16 mouse cellular contexts compared by ENCODE assay signal in the genomic region with DNA sequence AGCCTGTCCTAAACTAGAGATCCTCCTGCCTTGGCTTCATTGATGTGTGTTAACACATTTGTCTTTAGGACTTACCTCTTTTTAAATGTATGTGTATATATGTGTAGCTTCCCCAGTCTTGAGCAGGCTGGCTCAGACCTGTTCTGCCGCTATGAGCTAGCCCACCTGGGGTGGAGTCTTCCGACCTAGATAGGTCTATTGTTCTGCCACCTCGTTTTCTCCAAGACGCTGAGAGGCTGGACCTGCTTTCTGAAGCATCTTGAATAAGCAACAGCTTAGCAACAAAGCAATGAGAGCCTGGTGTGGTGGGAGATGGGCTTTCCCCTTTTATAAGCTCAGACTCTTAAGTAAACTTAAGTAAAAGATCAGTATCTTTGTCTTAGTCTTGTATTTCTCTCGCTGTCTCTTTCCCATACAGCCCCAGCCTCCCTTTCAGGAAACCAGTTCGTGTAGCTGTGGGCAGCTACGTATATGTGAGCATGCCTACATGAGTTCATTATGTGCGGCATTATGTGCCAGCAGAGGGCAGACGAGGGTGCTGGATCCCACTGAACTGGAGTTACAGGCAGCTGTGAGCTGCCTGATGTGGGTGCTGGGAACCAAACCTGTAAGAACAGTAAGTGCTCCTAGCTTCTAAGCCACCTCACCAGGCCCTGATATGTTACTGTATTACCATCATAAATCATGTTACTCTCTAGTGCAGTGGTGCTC.
DNase-seq lines count a peak whose midpoint lies in the region; ATAC-seq and TF ChIP-seq lines count a peak whose summit lies in the region.
"Had no signal": no experiment of that assay in that cellular context is flagged by ENCODE, and none has a peak within 500 bp of the region (broad histone marks: within the 10 kb centered on the region; RNA-seq: fewer than 3 reads in every experiment).

No protein-coding gene starts in this region.

- H3K27ac ChIP-seq in forebrain, postnatal 0 days (ENCODE audit: low read depth, low read length) = no peak overlapping the region
- H3K27ac ChIP-seq in forebrain, embryonic 15.5 days (replicated peaks) = no peak overlapping the region
- H3K27ac ChIP-seq in thymus, adult 2 months (ENCODE audit: control insufficient read depth, insufficient read depth, low read length) = no peak overlapping the region
- H3K27ac ChIP-seq: heart, embryonic 10.5 days; hindbrain, embryonic 15.5 days; liver, embryonic 15.5 days had no signal

- peaks cover 25% of the 10 kb centered on the region for H3K4me1 ChIP-seq in forebrain, postnatal 0 days (ENCODE audit: insufficient read depth)
- H3K4me1 ChIP-seq in forebrain, embryonic 15.5 days = peaks cover 52% of the 10 kb centered on the region
- peaks cover 18% of the 10 kb centered on the region for H3K4me1 ChIP-seq in thymus, adult 2 months (replicated peaks; ENCODE audit: control insufficient read depth, insufficient read depth, low read length)
- H3K4me1 ChIP-seq: liver, embryonic 15.5 days had no signal

- no peak overlapping the region for H3K4me3 ChIP-seq in forebrain, postnatal 0 days (ENCODE audit: low read depth, low read length)
- H3K4me3 ChIP-seq in forebrain, embryonic 15.5 days = no peak overlapping the region
- H3K4me3 ChIP-seq in thymus, adult 2 months (ENCODE audit: control insufficient read depth, insufficient read depth, low read length) = no peak overlapping the region
- H3K4me3 ChIP-seq: heart, embryonic 10.5 days; hindbrain, embryonic 15.5 days; liver, embryonic 15.5 days had no signal

- H3K27me3 ChIP-seq in forebrain, postnatal 0 days (ENCODE audit: insufficient read depth, low read length) = no peaks in the 10 kb centered on the region
- no peaks in the 10 kb centered on the region for H3K27me3 ChIP-seq in forebrain, embryonic 15.5 days
- H3K27me3 ChIP-seq in thymus, adult 2 months (ENCODE audit: control insufficient read depth, insufficient read depth, low read length) = no peaks in the 10 kb centered on the region
- H3K27me3 ChIP-seq: hindbrain, embryonic 15.5 days had no signal

- peak; percentile 21; the same call in 1 of the 2 replicates for TF ChIP-seq CTCF in forebrain, postnatal 0 days (IDR thresholded peaks at IDR 0.05; ENCODE audit: low read depth)
- 0 out of 2 replicates have a peak, but pooled peaks have one; percentile 25 for TF ChIP-seq CTCF in thymus, adult 2 months (IDR thresholded peaks at IDR 0.05; ENCODE audit: borderline replicate concordance, control insufficient read depth, extremely low read depth, insufficient read depth, low read length, poor library complexity)

- H3K4me2 ChIP-seq in forebrain, postnatal 0 days (ENCODE audit: low read depth) = no peak overlapping the region
- H3K4me2 ChIP-seq in forebrain, embryonic 15.5 days (replicated peaks) = no peak overlapping the region
- H3K4me2 ChIP-seq: hindbrain, embryonic 15.5 days; liver, embryonic 15.5 days had no signal

- no peak for DNase-seq in forebrain, postnatal 0 days
- no peak for DNase-seq in thymus, adult 2 months
- no peak for DNase-seq in thymus, postnatal 25 days
- DNase-seq in ZHBTc4 (ENCODE audit: low read depth, low spot score) = peak; percentile 83
- DNase-seq in thymus, postnatal 4 days = peak; percentile 64
- no peak for DNase-seq in cerebellum, adult 11-12 months
- DNase-seq in heart, adult 18-20 months = no peak
- DNase-seq: adrenal gland, postnatal 14 days; cerebellum, postnatal 14 days; heart, postnatal 14 days; kidney, adult 9 months had no signal

- ATAC-seq in forebrain, postnatal 0 days = no peak
- no peak for ATAC-seq in forebrain, embryonic 15.5 days (replicated peaks)
- ATAC-seq: forebrain, embryonic 14.5 days had no signal

- no peaks in the 10 kb centered on the region for H3K9me3 ChIP-seq in forebrain, postnatal 0 days (ENCODE audit: low read length)
- H3K9me3 ChIP-seq in forebrain, embryonic 15.5 days = no peaks in the 10 kb centered on the region
- H3K9me3 ChIP-seq: heart, embryonic 10.5 days; hindbrain, embryonic 15.5 days; liver, embryonic 15.5 days had no signal

- H3K9ac ChIP-seq in forebrain, postnatal 0 days = no peak overlapping the region
- H3K9ac ChIP-seq in forebrain, embryonic 15.5 days (replicated peaks) = no peak overlapping the region
- H3K9ac ChIP-seq: hindbrain, embryonic 15.5 days; liver, embryonic 15.5 days had no signal

- TF ChIP-seq POLR2A in thymus, adult 2 months (IDR thresholded peaks at IDR 0.05; ENCODE audit: control insufficient read depth, extremely low read depth, insufficient read depth, low read length, poor library complexity) = no peak

- no peaks in the 10 kb centered on the region for H3K36me3 ChIP-seq in forebrain, postnatal 0 days (ENCODE audit: insufficient read depth)
- H3K36me3 ChIP-seq in forebrain, embryonic 15.5 days = no peaks in the 10 kb centered on the region
- no peaks in the 10 kb centered on the region for H3K36me3 ChIP-seq in thymus, adult 2 months (ENCODE audit: control insufficient read depth, insufficient read depth, low read length)
- H3K36me3 ChIP-seq: heart, embryonic 10.5 days; hindbrain, embryonic 15.5 days; liver, embryonic 15.5 days had no signal

- WGBS in forebrain, postnatal 0 days = 53% methylated on average over 9 of the region's 9 CpGs
- WGBS in forebrain, embryonic 15.5 days = 60% methylated on average over 9 of the region's 9 CpGs
- WGBS in thymus, adult 2 months = 83% methylated on average over 9 of the region's 9 CpGs

Comparison
In these comparisons a context has a peak if more than half of its experiments do, and no peak if none do; other contexts are left out.
1. DNase-seq: peak in ZHBTc4 (single experiment) and thymus, postnatal 4 days (single experiment); none in forebrain, postnatal 0 days (single experiment), thymus, adult 2 months (single experiment), thymus, postnatal 25 days (single experiment), cerebellum, adult 11-12 months (single experiment) and heart, adult 18-20 months (0 of 2).